Mouse (Mus musculus) retina, adult 2 months (tissue): Measurements from ENCODE around the gene Btd.
A peak's percentile ranks its signal among the peaks of the same experiment; 100 is the strongest.
"Not testable (repeated sequence)": the region's sequence is repeated elsewhere in the genome, so short reads cannot be mapped to it uniquely, and the experiment has no call there.

Experiments
- DNase-seq: peaks from one replicate; pipeline ENCODE4 v3.0.0-alpha.2; 2012; ENCODE audit warnings: low read depth, low spot score

Gene Btd

GRCm38 (mm10) chr14:31640890-31641505 is at the start of gene Btd, which contains the start of gene Hacl1:
Btd (plus strand) TSS chr14:31641028.
Hacl1 (minus strand) TSS chr14:31641286.
- DNase-seq, result peak; percentile 75

GRCm38 (mm10) chr14:31591243-31591642 is 49.6 kb upstream of the Btd start, which contains the start of gene Colq:
Colq (minus strand) TSS chr14:31591343.
- no peak for DNase-seq

- no peak for DNase-seq
Measured at GRCm38 (mm10) chr14:31593036-31593435, 47.8 kb upstream of the Btd start.

DNA sequence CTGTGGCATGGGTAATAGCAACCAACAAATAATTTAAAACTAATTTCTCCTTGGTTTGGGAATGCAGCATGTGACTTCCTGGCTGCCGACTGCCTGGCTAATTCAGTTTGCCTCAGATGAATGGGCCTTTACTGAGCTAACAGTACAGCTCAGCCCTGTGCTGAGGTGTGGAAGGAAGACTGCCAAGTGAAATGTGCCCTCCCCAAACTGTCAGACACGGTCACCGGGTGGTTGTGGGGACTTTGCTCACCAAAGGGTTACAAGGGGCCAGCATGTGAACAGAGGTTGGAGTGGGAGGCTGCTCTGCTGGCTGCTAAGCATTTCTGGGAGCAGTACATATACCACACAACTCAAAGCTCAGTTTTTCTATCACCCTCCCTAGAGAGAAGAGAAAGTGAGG is 46.1 kb upstream of the Btd start:
- DNase-seq, result no peak

- no peak for DNase-seq
Measured at GRCm38 (mm10) chr14:31596408-31596807, 44.4 kb upstream of the Btd start.

GRCm38 (mm10) chr14:31597446-31597845 is 43.4 kb upstream of the Btd start:
- DNase-seq, result no peak

GRCm38 (mm10) chr14:31601908-31602615 is 38.8 kb upstream of the Btd start:
- DNase-seq, result no peak

- DNase-seq, result not testable (repeated sequence)
Measured at GRCm38 (mm10) chr14:31602616-31602979, 38.2 kb upstream of the Btd start.

DNA sequence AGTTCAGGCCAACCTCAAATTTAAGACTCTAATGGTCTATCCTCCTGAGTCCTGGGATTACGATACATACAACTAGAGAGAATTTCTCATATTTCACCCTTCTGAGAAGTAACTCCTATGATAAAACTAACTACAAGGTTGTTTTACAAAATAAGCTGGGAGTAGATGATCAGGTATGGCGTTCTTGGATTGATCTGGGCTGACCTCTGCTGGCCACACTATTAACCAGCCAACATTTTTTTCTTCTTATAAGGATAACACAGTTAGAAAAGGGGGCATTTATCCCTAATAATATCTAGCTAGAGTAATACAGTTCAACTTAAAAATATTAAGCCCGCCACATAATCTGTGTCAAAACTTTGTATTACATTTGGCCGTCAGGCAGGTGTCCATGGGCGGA is 35.9 kb upstream of the Btd start:
- DNase-seq, result no peak

DNA sequence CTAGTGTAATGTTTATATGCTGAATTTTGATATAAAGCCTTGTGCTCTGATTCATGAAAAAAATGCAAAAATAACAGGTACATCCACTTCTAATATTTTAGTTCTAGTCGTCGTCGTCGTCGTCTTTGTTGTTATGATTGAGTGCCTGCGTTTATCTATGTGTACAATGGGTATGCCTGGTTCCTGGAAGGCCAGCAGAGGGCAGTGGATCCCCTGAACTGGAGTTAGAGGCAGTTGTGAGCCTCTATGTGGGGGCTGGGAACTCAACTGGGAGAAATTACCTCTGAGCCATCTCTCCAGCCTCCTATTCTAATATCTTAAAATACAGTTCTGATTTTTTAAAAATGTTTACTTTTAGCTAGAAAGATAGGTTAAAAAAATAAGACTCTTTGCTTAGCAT is 35.3 kb upstream of the Btd start:
- DNase-seq, result no peak

DNA sequence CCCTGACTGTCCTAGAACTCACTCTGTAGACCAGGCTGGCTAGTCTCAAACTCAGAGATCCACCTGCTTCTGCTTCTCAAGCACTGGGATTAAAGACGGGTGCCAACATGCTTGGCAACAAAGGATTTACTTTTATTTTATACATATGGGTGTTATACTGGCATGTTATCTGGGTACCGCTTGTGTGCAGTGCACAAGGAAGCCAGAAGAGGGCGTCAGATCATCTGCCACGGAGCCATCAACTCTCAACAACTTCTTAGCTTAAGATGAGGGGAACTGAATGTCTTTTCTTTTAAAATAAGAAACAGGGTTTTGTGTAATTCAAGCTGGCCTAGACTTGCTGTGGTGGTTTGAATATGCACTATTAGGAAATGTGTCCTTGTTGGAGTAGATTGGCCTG is 28.8 kb upstream of the Btd start:
- DNase-seq, result no peak

DNA sequence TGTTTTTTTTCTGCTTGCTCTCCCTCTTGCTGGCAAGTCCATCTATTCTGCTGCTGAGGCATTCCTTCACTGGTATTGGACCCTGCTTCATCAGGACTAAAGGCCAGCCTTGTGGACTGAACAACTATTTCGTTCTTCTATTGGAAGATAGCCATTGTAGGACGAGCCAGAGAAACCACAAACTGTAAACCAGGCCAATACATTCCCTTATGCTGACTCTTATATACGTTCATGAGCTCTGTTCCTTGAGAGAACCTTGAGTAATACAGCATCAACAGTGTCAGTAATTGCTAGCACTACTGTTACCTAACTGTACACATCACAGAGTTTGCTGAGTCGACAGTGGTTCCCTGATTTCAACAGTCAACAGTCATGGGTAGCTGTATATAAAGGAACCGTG is 27.2 kb upstream of the Btd start:
- DNase-seq, result no peak

GRCm38 (mm10) chr14:31617204-31617603 is 23.6 kb upstream of the Btd start:
- no peak for DNase-seq

DNA sequence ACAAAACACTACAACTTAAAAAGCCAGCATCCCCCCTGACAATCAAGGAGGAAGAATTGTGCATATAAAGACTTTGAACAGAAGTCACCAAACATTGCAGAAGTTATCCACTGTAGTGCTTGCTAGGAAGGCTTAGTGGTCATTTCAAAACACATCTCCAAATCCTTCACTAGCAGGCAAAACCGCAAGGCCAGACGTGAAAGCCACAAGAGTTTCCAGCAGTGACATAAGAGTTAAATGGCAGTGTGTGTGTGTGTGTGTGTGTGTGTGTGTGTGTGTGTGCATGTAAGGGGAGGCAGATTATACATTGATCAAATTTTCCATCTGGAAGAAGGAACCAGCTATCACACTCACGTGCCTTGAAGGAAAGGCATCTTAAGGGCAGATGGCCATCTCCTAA is 22.8 kb upstream of the Btd start:
- no peak for DNase-seq

DNA sequence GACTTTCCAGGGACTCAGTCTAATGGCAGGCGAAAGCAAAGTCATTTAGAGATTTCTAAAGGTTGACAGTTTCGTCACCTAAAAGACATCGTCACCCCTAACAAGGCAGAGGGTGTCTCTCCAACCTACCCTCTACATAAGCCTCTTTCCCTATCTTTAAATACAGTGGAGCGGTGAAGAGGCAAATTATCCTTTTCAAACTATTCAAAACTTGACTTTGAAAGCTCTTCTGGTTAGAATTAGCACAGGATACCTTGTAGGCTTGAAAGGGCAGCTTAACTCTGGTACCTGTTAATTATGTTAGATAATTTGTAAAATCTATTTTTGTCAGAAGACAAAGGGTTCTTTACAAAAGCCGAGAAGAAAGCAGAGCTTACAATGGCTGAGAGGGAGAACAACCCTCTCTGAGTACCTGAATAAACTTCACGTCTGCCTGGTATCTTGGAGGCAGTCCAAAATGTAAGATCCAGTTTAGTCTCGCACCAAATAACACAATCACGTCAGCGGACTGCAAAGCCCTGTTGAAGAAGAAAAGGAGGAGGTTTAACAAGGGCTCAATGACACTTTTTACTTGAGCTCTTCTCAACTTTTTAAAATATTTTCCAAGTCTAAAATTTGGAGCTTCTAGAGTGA is 20.1 kb upstream of the Btd start:
- DNase-seq, result no peak

- no peak for DNase-seq
Measured at GRCm38 (mm10) chr14:31622748-31623147, 18.1 kb upstream of the Btd start.

GRCm38 (mm10) chr14:31630677-31631076 is 10.2 kb upstream of the Btd start:
- no peak for DNase-seq

DNA sequence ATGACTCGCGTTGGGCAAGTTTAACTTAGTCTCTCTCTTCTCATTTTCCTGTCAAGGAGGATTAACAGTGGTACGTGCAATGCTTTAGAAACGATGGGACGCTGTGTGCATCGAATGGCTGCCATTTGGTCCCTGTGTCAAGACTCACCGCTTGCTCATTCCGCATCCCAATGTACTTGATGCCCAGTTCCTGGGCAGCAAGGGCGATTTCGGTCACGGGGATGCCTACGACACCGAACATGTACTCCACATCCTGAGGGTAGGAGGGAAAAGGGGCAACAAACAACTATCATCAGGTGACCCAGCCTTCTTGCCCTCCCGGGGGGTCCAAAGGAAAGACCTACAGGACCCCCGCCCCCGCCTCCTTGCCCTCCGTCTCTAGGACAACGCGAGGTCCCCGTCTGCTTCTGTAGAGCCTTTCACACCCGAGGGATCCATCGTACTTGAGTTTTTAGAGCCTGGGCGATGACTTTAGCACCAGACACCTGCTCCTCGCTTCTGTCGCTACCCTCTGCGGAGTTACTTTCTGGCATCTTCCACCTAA is 410 bp upstream of the Btd start, which contains the start of gene Gm49387:
Gene Gm49387 (minus strand): TSS at position 533 of the 544 bp plus-strand sequence.
- no peak for DNase-seq

DNA sequence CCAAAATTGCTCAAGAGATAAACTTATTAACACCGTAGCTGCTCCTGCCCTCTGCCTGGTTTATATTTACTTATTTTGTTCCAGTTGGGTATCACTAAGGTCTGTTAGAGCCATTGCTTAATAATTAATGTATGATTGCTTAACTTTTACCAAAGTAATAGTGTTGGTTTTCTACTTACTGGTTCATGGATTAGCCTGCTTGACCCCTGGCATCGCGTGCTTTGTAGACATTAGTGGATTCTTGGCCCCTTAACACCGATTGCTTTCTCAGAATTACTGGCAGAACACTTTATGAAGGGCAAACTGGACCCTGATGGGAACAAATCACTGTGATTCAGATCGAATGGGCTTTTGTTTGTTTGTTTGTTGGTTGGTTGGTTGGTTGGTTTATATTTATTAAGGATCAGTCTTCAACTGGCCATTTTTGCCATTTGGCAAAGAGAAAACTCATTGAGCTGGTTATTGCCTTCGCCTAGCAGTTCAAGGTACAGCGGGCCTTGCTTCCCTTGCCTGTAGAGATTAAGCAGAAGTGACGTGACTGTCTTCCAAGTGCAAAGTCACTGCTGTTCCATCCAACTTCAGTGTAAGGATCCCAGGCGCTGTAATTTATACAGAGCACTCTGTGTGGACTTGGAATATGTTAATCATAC is 803 bp downstream of the Btd start:
- no peak for DNase-seq

- DNase-seq, result no peak
Measured at GRCm38 (mm10) chr14:31644183-31644830, 3.5 kb downstream of the Btd start.

- DNase-seq, result no peak
Measured at GRCm38 (mm10) chr14:31644931-31645547, 4.2 kb downstream of the Btd start.
